Mouse (Mus musculus): ENCODE results near the gene Dcps. TPM values are rescaled to one million over a fixed set of nuclear protein-coding genes. Genes with fewer than 3 reads are reported as not detected.

Gene Dcps
- polyA plus RNA-seq, 1 experiment from 2014 or later = 98.4 TPM

DNA sequence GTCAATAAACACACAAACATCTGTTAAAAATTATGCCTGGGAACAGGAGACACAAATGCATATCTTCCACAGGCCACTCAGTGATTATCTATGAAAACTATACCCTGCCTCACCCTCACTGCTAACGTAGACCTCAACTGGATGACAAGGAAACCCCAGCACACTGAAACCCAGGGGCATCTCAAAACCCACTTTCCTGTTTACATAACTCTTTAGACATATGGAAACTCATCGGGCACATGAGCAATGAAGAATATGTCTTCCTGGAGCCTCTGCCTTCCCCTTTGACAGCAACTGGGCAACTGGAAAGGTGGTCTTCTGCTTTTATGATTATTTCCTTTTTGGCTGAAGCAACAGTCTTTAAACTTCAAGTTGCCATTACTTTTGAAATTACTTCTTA is 33.6 kb downstream of the Dcps start:
- no peak overlapping the region for H3K27ac ChIP-seq (ENCODE audit: low read length)
- H3K36me3 ChIP-seq (ENCODE audit: insufficient read depth, low read length) = 0 out of 2 replicates have a peak, but pooled peaks cover 3% of the 10 kb centered on the region
- no peaks in the 10 kb centered on the region for H3K4me1 ChIP-seq (ENCODE audit: insufficient read depth, low read length)
- H3K4me2 ChIP-seq (replicated peaks; ENCODE audit: low read depth, low read length) = no peak overlapping the region
- H3K4me3 ChIP-seq (ENCODE audit: low read length) = no peak overlapping the region
- H3K9ac ChIP-seq (replicated peaks; ENCODE audit: low read length) = no peak overlapping the region
- H3K9me3 ChIP-seq (ENCODE audit: low read length) = no peaks in the 10 kb centered on the region
- H3K27me3 ChIP-seq (ENCODE audit: insufficient read depth, low read length) = no peaks in the 10 kb centered on the region
- ATAC-seq (ENCODE audit: low FRiP score, low TSS enrichment) = no peak
- 76% methylated on average over 2 of the region's 2 CpGs for WGBS

DNA sequence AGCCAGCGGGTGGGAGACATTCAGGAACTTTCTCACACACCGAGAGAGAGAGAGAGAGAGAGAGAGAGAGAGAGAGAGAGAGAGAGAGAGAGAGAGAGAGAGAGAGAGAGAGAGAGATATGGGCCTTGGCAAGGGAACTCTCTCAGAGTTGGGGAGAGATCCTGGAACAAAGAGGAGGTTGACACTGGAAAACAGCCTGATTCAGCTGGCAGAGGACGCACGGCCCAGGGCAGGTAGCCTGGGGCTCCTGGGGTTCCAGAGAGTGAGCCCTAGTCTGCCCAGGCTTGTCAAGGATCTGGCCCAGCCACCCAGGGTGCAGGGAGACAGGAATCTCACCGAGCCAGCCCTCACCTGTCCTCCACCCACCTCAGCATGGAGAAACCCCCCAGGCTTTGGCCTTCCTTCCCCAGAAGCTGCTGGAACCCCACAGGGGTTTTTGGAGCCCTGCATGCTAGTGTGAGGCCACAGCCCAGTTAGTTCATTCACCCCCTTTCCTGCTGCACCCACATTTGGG is 36.6 kb downstream of the Dcps start:
- no peak overlapping the region for H3K4me2 ChIP-seq (replicated peaks; ENCODE audit: low read depth, low read length)
- no peaks in the 10 kb centered on the region for H3K9me3 ChIP-seq (ENCODE audit: low read length)
- H3K27ac ChIP-seq (ENCODE audit: low read length) = no peak overlapping the region
- ATAC-seq (ENCODE audit: low FRiP score, low TSS enrichment) = no peak
- H3K9ac ChIP-seq (replicated peaks; ENCODE audit: low read length) = no peak overlapping the region
- no peaks in the 10 kb centered on the region for H3K4me1 ChIP-seq (ENCODE audit: insufficient read depth, low read length)
- H3K36me3 ChIP-seq (ENCODE audit: insufficient read depth, low read length) = peaks cover 3% of the 10 kb centered on the region; the same call in 1 of the 2 replicates
- 79% methylated on average over 5 of the region's 5 CpGs for WGBS
- no peak overlapping the region for H3K4me3 ChIP-seq (ENCODE audit: low read length)
- H3K27me3 ChIP-seq (ENCODE audit: insufficient read depth, low read length) = no peaks in the 10 kb centered on the region

DNA sequence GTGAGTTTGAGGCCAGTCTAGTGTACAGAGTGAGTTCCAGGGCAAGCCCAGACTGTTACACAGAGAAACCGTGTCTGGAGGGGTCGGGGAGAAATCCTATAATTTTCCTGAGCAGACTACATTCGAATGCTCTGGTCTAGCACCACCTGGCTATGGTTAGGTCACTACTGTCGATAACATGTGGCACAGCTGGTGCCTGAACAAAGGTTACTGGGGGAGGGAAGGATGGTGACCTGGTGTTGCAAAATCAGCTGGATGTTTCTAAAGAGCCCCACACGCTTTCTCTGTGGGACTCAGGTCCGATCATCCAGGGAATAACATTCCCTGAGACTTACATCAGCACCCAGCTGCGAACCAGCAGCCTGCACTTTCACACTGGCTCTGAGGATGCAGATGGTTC is 37.8 kb downstream of the Dcps start:
- peaks cover 3% of the 10 kb centered on the region; the same call in 1 of the 2 replicates for H3K36me3 ChIP-seq (ENCODE audit: insufficient read depth, low read length)
- 62% methylated on average over 7 of the region's 7 CpGs for WGBS
- no peak for ATAC-seq (ENCODE audit: low FRiP score, low TSS enrichment)
- no peak overlapping the region for H3K4me2 ChIP-seq (replicated peaks; ENCODE audit: low read depth, low read length)
- H3K9ac ChIP-seq (replicated peaks; ENCODE audit: low read length) = no peak overlapping the region
- H3K27me3 ChIP-seq (ENCODE audit: insufficient read depth, low read length) = no peaks in the 10 kb centered on the region
- no peak overlapping the region for H3K4me3 ChIP-seq (ENCODE audit: low read length)
- H3K9me3 ChIP-seq (ENCODE audit: low read length) = no peaks in the 10 kb centered on the region
- no peaks in the 10 kb centered on the region for H3K4me1 ChIP-seq (ENCODE audit: insufficient read depth, low read length)
- H3K27ac ChIP-seq (ENCODE audit: low read length) = no peak overlapping the region

DNA sequence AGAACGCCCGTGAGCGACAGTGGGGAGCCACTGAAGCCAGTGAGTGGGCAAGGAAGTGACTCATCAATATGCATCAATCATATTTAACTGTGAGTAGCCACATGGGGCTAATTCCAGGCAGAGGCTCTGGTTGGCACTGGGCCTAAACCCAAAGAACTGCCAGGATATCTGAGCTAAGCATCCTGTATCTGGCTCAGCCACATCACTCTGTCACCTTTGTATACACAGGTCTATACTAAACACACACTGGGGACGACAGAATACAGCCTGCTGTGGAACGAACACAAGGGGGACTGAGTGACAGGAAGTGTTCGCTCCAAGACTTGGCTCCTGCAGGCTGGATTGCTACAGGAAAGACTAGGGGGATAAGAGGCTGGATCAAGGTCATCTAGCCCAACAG is 40.3 kb downstream of the Dcps start:
- ATAC-seq (ENCODE audit: low FRiP score, low TSS enrichment) = no peak

DNA sequence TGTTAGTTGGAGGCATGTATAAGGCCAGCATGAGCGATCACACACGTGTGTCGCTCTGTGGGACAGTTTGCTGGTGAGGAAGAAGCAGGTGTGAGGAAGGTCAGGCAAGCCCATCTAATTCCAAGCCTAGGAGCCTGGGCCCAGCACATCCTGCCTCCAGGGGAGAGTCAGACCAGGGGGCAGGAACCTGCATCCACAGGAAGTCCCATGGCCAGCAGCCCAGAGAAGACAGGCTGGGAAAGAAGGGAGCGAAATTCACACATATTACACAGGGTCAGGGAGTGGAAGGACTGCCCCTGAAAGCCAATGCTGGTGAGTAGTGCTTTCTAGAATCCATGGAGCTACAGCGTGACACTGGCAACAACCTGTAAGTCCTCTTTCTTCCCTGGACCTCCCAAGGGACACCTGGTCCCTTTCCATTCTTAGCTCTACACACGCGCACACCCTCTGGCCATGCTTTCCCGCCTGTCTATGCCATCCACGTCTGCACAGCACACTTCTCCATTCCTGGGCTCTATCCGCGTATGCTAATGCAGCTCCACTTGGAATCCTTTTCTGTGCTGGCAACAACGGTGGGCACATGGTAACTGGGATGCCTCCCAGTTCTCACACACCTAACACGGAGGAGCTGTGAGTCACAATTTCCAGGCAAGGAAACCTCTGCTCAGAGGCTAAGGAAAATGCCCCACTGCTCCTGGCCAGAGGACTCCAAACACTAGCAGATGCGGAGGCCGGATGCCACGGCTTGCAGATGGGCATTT is 44.0 kb downstream of the Dcps start:
- no peak overlapping the region for H3K4me3 ChIP-seq (ENCODE audit: low read length)
- H3K9ac ChIP-seq (replicated peaks; ENCODE audit: low read length) = no peak overlapping the region
- no peaks in the 10 kb centered on the region for H3K27me3 ChIP-seq (ENCODE audit: insufficient read depth, low read length)
- H3K36me3 ChIP-seq (ENCODE audit: insufficient read depth, low read length) = no peaks in the 10 kb centered on the region; the same call in 1 of the 2 replicates
- no peak overlapping the region for H3K4me2 ChIP-seq (replicated peaks; ENCODE audit: low read depth, low read length)
- no peak for ATAC-seq (ENCODE audit: low FRiP score, low TSS enrichment)
- H3K9me3 ChIP-seq (ENCODE audit: low read length) = no peaks in the 10 kb centered on the region
- H3K27ac ChIP-seq (ENCODE audit: low read length) = no peak overlapping the region
- H3K4me1 ChIP-seq (ENCODE audit: insufficient read depth, low read length) = no peaks in the 10 kb centered on the region; the same call in 1 of the 2 replicates
- WGBS = 82% methylated on average over 16 of the region's 16 CpGs

More for the DNA sequence above, 40.3 kb downstream of the Dcps start:
- no peak overlapping the region for H3K27ac ChIP-seq (ENCODE audit: low read length)
- H3K4me3 ChIP-seq (ENCODE audit: low read length) = no peak overlapping the region
- no peak overlapping the region for H3K4me2 ChIP-seq (replicated peaks; ENCODE audit: low read depth, low read length)
- H3K27me3 ChIP-seq (ENCODE audit: insufficient read depth, low read length) = no peaks in the 10 kb centered on the region
- no peak overlapping the region for H3K9ac ChIP-seq (replicated peaks; ENCODE audit: low read length)
- no peaks in the 10 kb centered on the region; the same call in 1 of the 2 replicates for H3K36me3 ChIP-seq (ENCODE audit: insufficient read depth, low read length)
- H3K4me1 ChIP-seq (ENCODE audit: insufficient read depth, low read length) = no peaks in the 10 kb centered on the region; the same call in 1 of the 2 replicates
- H3K9me3 ChIP-seq (ENCODE audit: low read length) = no peaks in the 10 kb centered on the region
- WGBS = 70% methylated on average over 6 of the region's 6 CpGs

DNA sequence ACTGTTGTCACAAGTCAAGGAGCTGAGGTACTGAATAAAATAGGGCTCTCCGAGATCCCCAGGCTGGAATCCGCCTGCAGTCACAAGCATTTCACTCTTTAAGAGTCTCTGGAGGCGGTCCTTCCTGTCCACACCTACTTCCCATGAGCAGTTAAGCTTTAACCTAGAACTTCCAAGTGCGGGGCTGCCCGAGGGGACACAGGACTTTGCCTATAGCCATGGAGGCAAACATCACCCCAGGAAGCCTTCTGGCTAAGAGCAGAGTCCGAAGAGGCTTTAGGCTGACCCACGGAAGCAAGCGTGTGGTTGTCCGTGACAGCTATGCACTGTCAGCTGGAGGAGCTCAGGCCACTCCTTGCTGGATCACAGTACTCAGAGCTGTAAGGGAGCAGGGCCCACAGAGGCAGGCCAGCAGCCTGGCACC is 46.9 kb downstream of the Dcps start:
- Histone ChIP-seq H3K27me3 (ENCODE audit: insufficient read depth, low read length) (no peaks in the 10 kb centered on the region), H3K4me1 (ENCODE audit: insufficient read depth, low read length) (no peaks in the 10 kb centered on the region; the same call in 1 of the 2 replicates), H3K4me3 (ENCODE audit: low read length) (no peak overlapping the region), H3K9ac (replicated peaks; ENCODE audit: low read length) (no peak overlapping the region), H3K9me3 (ENCODE audit: low read length) (no peaks in the 10 kb centered on the region), H3K27ac (ENCODE audit: low read length) (no peak overlapping the region), H3K4me2 (replicated peaks; ENCODE audit: low read depth, low read length) (no peak overlapping the region), H3K36me3 (ENCODE audit: insufficient read depth, low read length) (peaks cover 16% of the 10 kb centered on the region; the same call in 1 of the 2 replicates)
- ATAC-seq (ENCODE audit: low FRiP score, low TSS enrichment) = peak; percentile 66
- WGBS = 73% methylated on average over 9 of the region's 9 CpGs

DNA sequence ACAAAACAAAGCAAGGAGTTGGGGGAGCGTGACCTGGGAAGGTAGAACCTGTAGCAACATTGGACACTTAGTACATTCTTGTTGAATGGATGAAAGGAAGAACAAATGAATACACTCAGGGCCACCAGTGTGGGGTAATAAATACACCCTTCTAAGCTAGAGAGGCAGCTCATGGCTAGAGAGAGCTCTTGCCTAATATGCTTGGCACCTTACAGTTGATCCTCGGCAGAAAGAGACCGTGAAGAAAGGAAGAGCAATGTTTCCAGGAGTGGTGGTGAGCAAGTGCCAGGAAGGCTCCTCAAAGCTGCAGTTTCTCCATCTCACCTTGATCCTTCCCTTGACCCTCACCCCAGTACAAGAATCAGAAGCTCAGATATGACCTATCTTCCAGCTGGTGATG is 47.3 kb downstream of the Dcps start:
- Histone ChIP-seq H3K4me2 (replicated peaks; ENCODE audit: low read depth, low read length) (no peak overlapping the region), H3K27me3 (ENCODE audit: insufficient read depth, low read length) (no peaks in the 10 kb centered on the region), H3K4me3 (ENCODE audit: low read length) (no peak overlapping the region), H3K9me3 (ENCODE audit: low read length) (no peaks in the 10 kb centered on the region), H3K4me1 (ENCODE audit: insufficient read depth, low read length) (no peaks in the 10 kb centered on the region; the same call in 1 of the 2 replicates), H3K27ac (ENCODE audit: low read length) (no peak overlapping the region), H3K9ac (replicated peaks; ENCODE audit: low read length) (no peak overlapping the region), H3K36me3 (ENCODE audit: insufficient read depth, low read length) (peaks cover 16% of the 10 kb centered on the region; the same call in 1 of the 2 replicates)
- ATAC-seq (ENCODE audit: low FRiP score, low TSS enrichment) = no peak
- 93% methylated on average over 3 of the region's 3 CpGs for whole genome bisulfite sequencing

DNA sequence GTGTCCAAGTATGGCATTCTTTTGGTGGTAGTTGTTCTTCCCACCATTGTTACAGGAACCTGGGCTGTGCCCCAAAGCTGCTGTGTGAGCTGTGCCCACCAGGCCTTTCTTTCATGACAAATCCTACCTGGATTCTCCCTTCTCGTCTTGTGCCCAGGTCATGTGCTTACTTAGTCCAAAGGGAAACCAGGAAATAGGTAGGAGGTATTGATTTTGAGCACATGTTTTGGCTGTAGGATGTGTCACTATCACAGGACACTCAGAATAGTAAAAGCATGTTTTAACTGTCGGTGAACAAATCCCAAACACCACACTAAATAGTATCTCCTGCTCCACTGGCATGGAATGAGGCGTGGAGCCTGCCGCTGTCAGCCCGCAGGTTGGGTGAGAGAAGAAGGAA is 48.3 kb downstream of the Dcps start:
- WGBS = 89% methylated on average over 5 of the region's 5 CpGs
- ATAC-seq (ENCODE audit: low FRiP score, low TSS enrichment) = no peak
- Histone ChIP-seq H3K4me3 (ENCODE audit: low read length) (no peak overlapping the region), H3K27ac (ENCODE audit: low read length) (no peak overlapping the region; the same call in 1 of the 2 replicates), H3K4me1 (ENCODE audit: insufficient read depth, low read length) (no peaks in the 10 kb centered on the region; the same call in 1 of the 2 replicates), H3K36me3 (ENCODE audit: insufficient read depth, low read length) (peaks cover 21% of the 10 kb centered on the region; the same call in 1 of the 2 replicates), H3K9ac (replicated peaks; ENCODE audit: low read length) (no peak overlapping the region), H3K4me2 (replicated peaks; ENCODE audit: low read depth, low read length) (no peak overlapping the region), H3K9me3 (ENCODE audit: low read length) (no peaks in the 10 kb centered on the region), H3K27me3 (ENCODE audit: insufficient read depth, low read length) (no peaks in the 10 kb centered on the region)

DNA sequence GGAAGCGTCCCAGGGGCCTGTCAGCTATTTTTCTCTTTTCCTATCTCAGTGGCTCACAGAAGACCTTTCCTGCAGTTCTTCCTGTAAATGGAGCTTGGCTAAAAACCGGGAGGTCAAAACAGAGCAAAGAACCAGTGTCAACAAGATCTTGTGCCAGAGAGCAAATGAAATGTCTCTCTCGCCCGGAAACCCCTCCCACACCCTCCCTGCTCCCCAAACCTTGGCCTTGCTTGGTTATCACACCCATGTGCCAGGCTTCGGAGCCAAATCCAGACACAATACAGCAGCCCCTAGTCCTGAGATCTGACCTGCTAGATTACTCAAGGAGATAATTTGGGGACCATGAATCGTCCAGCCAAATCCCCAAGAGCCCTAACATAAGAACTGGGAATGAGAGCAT is 48.7 kb downstream of the Dcps start:
- no peak overlapping the region for H3K4me2 ChIP-seq (replicated peaks; ENCODE audit: low read depth, low read length)
- ATAC-seq (ENCODE audit: low FRiP score, low TSS enrichment) = no peak
- H3K9me3 ChIP-seq (ENCODE audit: low read length) = no peaks in the 10 kb centered on the region
- no peak overlapping the region for H3K9ac ChIP-seq (replicated peaks; ENCODE audit: low read length)
- no peak overlapping the region for H3K4me3 ChIP-seq (ENCODE audit: low read length)
- WGBS = 69% methylated on average over 6 of the region's 6 CpGs
- no peak overlapping the region; the same call in 1 of the 2 replicates for H3K27ac ChIP-seq (ENCODE audit: low read length)
- H3K4me1 ChIP-seq (ENCODE audit: insufficient read depth, low read length) = no peaks in the 10 kb centered on the region; the same call in 1 of the 2 replicates
- H3K36me3 ChIP-seq (ENCODE audit: insufficient read depth, low read length) = peaks cover 25% of the 10 kb centered on the region; the same call in 1 of the 2 replicates
- H3K27me3 ChIP-seq (ENCODE audit: insufficient read depth, low read length) = no peaks in the 10 kb centered on the region

DNA sequence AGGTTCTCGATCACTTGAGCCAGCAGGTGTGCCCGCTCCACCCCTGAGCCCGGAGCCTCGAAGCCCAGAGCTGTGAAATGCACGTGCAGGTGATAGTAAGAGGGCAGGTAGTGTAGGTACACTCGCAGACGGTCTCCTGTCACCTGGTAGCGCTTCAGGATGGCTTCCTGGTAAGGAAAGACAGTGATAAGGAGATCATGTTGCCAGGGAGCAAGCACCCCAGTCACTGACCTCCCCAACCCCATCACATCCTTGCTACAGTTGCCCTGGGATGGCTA is 51.2 kb downstream of the Dcps start:
- no peak overlapping the region for H3K27ac ChIP-seq (ENCODE audit: low read length)
- H3K4me2 ChIP-seq (replicated peaks; ENCODE audit: low read depth, low read length) = no peak overlapping the region
- 90% methylated on average over 8 of the region's 8 CpGs for WGBS

More for the DNA sequence above, 51.2 kb downstream of the Dcps start:
- ATAC-seq (ENCODE audit: low FRiP score, low TSS enrichment) = no peak
- no peak overlapping the region for H3K9ac ChIP-seq (replicated peaks; ENCODE audit: low read length)
- H3K4me3 ChIP-seq (ENCODE audit: low read length) = no peak overlapping the region
- no peaks in the 10 kb centered on the region for H3K4me1 ChIP-seq (ENCODE audit: insufficient read depth, low read length)
- peaks cover 25% of the 10 kb centered on the region; the same call in 1 of the 2 replicates for H3K36me3 ChIP-seq (ENCODE audit: insufficient read depth, low read length)
- H3K27me3 ChIP-seq (ENCODE audit: insufficient read depth, low read length) = no peaks in the 10 kb centered on the region
- H3K9me3 ChIP-seq (ENCODE audit: low read length) = no peaks in the 10 kb centered on the region
